Mouse (Mus musculus) spleen, postnatal 10 days (tissue): Measurements from ENCODE around the gene Pkp1.

Source experiments
- DNase-seq, 2 experiments: peaks; one replicate each; pipeline ENCODE4 v3.0.0; 2021 to 2022; ENCODE audit warnings: low spot score in 2 of 2

The Pkp1 gene

DNA sequence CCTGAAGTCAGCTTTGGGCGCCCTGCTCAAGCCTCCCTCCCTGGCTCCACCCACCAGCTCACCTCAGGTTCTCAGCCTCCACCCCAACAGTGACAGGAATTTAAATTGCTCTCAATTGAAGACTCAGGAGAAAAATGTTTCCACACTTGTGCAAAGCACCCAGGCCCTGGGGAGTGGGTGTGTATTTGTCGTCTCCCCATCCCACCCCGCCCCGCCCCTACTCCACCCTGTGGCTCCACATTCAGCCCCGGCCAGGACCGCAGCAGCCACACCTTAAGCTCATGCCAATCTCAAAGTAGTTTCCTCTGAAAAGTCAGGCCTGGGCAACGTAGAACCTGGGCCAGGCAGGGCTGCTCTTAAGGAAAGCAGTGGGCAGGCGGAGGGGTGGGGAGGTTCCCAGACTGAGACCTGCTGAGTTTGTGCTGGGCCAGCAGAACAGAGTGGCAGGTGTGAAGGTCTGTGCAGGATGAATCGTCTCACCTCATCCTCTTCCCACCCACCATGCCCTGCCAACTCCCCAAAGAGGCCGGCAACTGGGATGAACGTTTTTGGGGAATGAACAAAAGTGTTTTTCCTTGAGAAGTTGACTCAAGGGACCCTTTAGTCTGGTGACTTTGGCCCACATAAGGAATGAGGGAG lies 61.8 kb downstream of the Pkp1 start:
- DNase-seq: no peak

DNA sequence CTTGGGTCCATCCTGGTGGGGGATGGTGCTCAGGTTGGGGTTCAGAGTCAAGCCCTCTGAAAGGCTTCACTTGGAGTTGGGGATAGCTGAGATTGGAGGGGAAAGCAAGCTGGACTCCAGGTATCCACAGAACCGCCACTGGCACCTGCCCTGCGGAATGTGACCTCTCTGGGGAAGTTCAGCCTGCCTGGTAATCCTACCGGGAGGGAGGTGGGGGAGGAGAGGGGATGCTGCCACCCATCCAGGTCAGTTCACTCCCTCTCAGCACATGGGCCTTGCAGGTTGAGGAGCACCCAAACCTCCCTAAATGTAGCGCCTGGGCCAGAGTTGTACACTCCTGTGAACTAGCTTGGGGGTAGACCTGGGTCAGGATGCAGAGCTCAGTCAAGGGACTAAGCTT lies 62.9 kb downstream of the Pkp1 start:
- no peak for DNase-seq

GRCm38 (mm10) chr1:135855344-135855687 lies 63.7 kb downstream of the Pkp1 start:
- no peak for DNase-seq

GRCm38 (mm10) chr1:135854591-135855343 lies 64.2 kb downstream of the Pkp1 start:
- no peak for DNase-seq

GRCm38 (mm10) chr1:135853200-135853599 lies 65.8 kb downstream of the Pkp1 start:
- DNase-seq: no peak

GRCm38 (mm10) chr1:135852044-135852756 lies 66.8 kb downstream of the Pkp1 start:
- DNase-seq: no peak

GRCm38 (mm10) chr1:135850722-135851512 lies 68.1 kb downstream of the Pkp1 start:
- DNase-seq: peak in 1 of 2 experiments; percentile 53

GRCm38 (mm10) chr1:135847611-135848351 lies 71.2 kb downstream of the Pkp1 start:
- DNase-seq: no peak

GRCm38 (mm10) chr1:135847139-135847562 lies 71.9 kb downstream of the Pkp1 start:
- DNase-seq: peak; percentile 26 to 72

- no peak for DNase-seq
These were observed 72.4 kb downstream of the Pkp1 start for GRCm38 (mm10) chr1:135846632-135847031.

DNA sequence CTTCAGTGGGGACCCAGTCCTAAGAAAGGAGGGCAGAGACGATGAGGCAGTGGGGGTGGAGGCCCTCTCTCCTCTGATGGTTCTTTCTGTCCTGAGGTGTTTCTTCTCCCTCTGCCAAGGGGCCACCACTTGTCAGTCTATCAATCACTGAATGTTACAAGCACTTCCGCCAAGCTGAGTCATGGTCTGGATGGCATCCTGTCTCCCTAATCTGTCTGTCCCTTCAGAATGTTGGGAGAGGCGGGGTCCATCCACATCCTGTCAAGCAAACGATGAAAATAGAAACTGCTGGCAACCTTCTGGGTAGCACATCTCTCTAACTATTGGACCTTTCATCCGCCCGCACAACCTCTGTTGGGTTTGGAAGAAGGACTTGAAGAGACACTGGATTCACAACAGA lies 74.5 kb downstream of the Pkp1 start:
- no peak for DNase-seq

DNA sequence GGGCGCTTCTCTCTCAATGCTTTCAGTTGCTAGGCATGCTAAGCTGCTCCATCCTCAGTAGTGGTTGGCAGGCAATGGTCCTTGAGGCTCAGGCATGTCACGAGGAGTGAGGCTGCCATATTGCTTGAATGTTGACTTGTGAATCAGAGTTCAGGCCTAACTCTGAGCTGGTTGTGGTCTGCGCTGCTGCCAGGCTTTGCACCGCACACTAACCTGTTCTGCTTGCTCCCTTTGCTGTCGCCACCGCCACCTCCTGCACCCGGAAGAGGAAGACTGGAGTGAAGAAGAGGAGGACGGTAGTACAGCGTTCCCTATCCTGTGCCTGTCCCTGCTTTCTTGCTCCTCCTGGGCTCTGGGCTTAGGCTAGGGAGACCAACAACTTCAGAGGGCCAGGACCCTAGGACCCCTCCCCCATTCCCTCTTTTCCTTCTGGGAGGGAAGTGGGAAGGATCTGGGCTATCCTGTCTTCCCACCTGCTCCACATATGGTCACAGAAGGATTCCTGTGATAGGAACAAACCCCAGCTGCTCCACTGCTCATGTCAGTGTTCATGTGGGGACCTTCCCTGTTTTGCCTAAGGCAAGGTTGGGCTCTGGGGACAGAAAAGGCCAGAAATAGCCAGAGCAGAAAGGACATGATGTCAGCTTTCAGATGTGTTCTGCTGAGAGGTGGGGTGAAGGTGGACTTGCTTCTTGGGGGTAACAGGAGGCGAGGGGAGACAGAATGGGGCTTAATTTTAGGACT lies 75.3 kb downstream of the Pkp1 start:
- no peak for DNase-seq

- DNase-seq: no peak
These were observed 78.2 kb downstream of the Pkp1 start for GRCm38 (mm10) chr1:135840675-135841395.

DNA sequence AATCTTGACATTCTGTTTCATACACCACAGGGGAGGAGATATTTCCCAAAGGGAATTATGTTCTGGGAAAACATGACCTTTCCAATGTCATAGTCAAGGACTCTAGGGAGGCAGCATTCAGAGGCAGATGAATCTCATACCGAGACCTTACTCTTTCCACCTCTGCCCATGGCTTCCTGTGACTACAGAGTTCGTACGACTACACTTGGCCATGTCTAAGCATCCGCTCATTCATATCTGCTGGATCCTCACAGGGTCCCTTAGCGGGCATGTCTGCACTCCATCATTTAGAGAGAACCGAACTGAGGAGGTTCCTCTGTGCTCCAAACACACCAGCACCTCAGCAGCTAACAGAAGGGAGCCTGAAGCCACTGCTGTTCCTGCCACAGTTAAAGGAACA lies 79.9 kb downstream of the Pkp1 start:
- no peak for DNase-seq

DNA sequence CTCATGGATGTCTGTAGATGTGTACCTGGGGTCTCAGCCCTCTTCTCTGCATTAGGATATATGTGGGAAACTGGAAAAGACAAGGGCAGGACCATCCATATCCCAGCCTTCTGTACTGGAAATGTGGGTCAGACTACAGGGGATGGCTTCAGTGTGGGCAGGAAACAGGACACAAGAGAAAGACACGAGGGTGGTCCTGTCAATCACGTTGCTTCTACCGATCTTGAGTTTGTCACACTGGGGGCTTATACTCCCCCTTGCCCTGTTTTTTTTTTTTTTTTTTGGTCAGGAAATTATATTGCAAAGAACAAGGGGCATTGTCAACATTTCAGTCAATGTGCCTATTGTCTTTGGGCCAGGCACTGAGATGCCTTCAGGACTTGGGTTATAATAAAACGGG lies 80.4 kb downstream of the Pkp1 start:
- DNase-seq: no peak

- DNase-seq: no peak
These were observed 83.1 kb downstream of the Pkp1 start, which contains the start of gene Tnnt2 for GRCm38 (mm10) chr1:135835716-135836483. Tnnt2 (plus strand) TSS chr1:135836354.

- DNase-seq: no peak
These were observed 84.0 kb downstream of the Pkp1 start for GRCm38 (mm10) chr1:135834983-135835382.

- DNase-seq: no peak
These were observed 84.7 kb downstream of the Pkp1 start for GRCm38 (mm10) chr1:135834206-135834859.

- DNase-seq: peak in 1 of 2 experiments; percentile 48
These were observed 90.1 kb downstream of the Pkp1 start for GRCm38 (mm10) chr1:135828918-135829317.
